Mouse (Mus musculus) ES-Bruce4 (cell line): ENCODE data around the gene Kcnn3.

Source experiments
- CTCF ChIP-seq: IDR thresholded peaks from one replicate; pipeline ENCODE4 v1.8.1; 2011; ENCODE audit warnings: low read depth, low read length
- EP300 ChIP-seq: IDR thresholded peaks from 2 replicates; pipeline ENCODE4 v1.6.1; 2011; ENCODE audit warnings: low read depth, low read length; ENCODE audit not compliant: insufficient read depth

- TF ChIP-seq CTCF (no peak), EP300 (no peak)
Observed at GRCm38 (mm10) chr3:89511400-89511799, 8.6 kb upstream of the Kcnn3 start.
